Mouse (Mus musculus) limb, embryonic 14.5 days (tissue): ENCODE data around the gene 1700016H13Rik. TPM values are rescaled to one million over a fixed set of nuclear protein-coding genes. Genes with fewer than 3 reads are reported as not detected.

Experiments used
- ATAC-seq: fragments of 200-750 bp; cut with Nextera tagmentation; 2 replicates; pipeline ENCODE4 v1.8.0; 2017; ENCODE audit warnings: low read depth, moderate number of reproducible peaks, moderate TSS enrichment; ENCODE audit not compliant: low FRiP score
- DNase-seq: peaks from one replicate; pipeline ENCODE4 v3.0.0-alpha.2; 2015; ENCODE audit warnings: low spot score
- H3K27ac ChIP-seq: fragments of 300-500 bp; sonication (generic); replicated peaks from 2 replicates; pipeline ENCODE4 v1.5.1; 2014; ENCODE audit warnings: low read depth, mild to moderate bottlenecking, low read length, moderate library complexity, mixed read lengths
- H3K27me3 ChIP-seq: fragments of 300-500 bp; sonication (generic); 2 replicates; pipeline ENCODE4 v1.6.1; 2014; ENCODE audit warnings: low read length, mixed read lengths; ENCODE audit not compliant: control insufficient read depth, insufficient read depth
- H3K36me3 ChIP-seq: fragments of 300-500 bp; sonication (generic); 2 replicates; pipeline ENCODE4 v1.6.1; 2014; ENCODE audit warnings: mild to moderate bottlenecking, low read length, moderate library complexity, mixed read lengths; ENCODE audit not compliant: control insufficient read depth, insufficient read depth
- H3K4me1 ChIP-seq: fragments of 300-500 bp; sonication (generic); 2 replicates; pipeline ENCODE4 v1.6.1; 2014; ENCODE audit warnings: antibody characterized with exemption, low read length, mixed read lengths; ENCODE audit not compliant: control insufficient read depth, insufficient read depth
- H3K4me2 ChIP-seq: fragments of 300-500 bp; sonication (generic); replicated peaks from 2 replicates; pipeline ENCODE4 v1.6.1; 2014; ENCODE audit warnings: low read depth, mild to moderate bottlenecking, low read length, moderate library complexity; ENCODE audit not compliant: severe bottlenecking
- H3K4me3 ChIP-seq: fragments of 300-500 bp; sonication (generic); replicated peaks from 2 replicates; pipeline ENCODE4 v1.5.1; 2014; ENCODE audit warnings: low read length
- H3K9ac ChIP-seq: fragments of 300-500 bp; sonication (generic); 2 replicates; pipeline ENCODE4 v1.6.1; 2014; ENCODE audit warnings: mild to moderate bottlenecking, low read depth, low read length, moderate library complexity; ENCODE audit not compliant: severe bottlenecking
- H3K9me3 ChIP-seq: fragments of 300-500 bp; sonication (generic); 2 replicates; pipeline ENCODE4 v1.6.1; 2016; ENCODE audit warnings: low read length; ENCODE audit not compliant: control insufficient read depth
- POLR2A ChIP-seq: fragments of 200-500 bp; IDR thresholded peaks from 2 replicates; pipeline ENCODE4 v1.8.0; 2012; ENCODE audit warnings: inconsistent platforms, mild to moderate bottlenecking, moderate library complexity, borderline replicate concordance; ENCODE audit not compliant: insufficient read depth, insufficient read length; ENCODE audit errors: extremely low read depth
- WGBS: fragments of 180-500 bp; shearing (Covaris S2); extraction: QIAGEN DNeasy Blood & Tissue Kit; methylation state at CpG from one replicate; pipeline ENCODE4 v1.1.7; 2014; 5-methylcytosine and 5-hydroxymethylcytosine counted together
- polyA plus RNA-seq, 2 experiments: library from polyadenylated mRNA; depleted of rRNA in 1 of 2; stranded (reverse) in 1 of 2; unstranded in 1 of 2; fragments of >200 nt; fragmentation: Nextera tagmentation in 1 of 2; extraction: Ambion mirVana in 1 of 2; gene quantifications; 2 replicates each; pipeline versions ENCODE4 v1.2.1 to v1.2.3; 2012 to 2014

1700016H13Rik gene
- polyA plus RNA-seq, 2 experiments = 0.21 to 0.22 TPM

- 77% methylated on average over 11 of the region's 11 CpGs for WGBS
- H3K9me3 ChIP-seq = no peaks in the 10 kb centered on the region
- ATAC-seq = no peak
These were observed 52.5 kb downstream of the 1700016H13Rik start for GRCm38 (mm10) chr5:103603115-103603893.

DNA sequence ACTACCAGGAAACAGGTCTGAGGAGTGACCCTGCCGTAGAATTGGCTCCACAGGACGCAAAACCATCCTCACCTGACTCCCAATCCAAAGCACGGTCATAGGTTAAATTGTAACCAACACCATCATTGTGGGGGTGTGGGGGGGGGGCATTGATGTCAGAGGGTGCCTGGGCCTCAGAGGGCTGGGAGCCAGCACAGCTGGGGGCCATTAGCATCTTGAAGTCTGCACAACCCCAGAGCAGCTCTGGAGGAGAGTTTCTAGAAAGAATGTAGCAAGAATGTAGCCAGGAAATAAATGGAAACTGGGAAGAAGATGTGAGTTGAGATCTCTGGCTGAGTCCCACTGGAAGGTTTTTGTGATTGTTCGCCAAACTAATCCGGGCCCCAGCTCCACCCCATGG, 56.9 kb downstream of the 1700016H13Rik start:
- H3K4me2 ChIP-seq = no peak overlapping the region
- no peaks in the 10 kb centered on the region for H3K27me3 ChIP-seq
- DNase-seq (peak; percentile 23), ATAC-seq (no peak)
- H3K4me1 ChIP-seq = peaks cover 26% of the 10 kb centered on the region
- no peak overlapping the region for H3K4me3 ChIP-seq
- H3K9ac ChIP-seq = no peak overlapping the region
- H3K36me3 ChIP-seq = no peaks in the 10 kb centered on the region
- no peaks in the 10 kb centered on the region for H3K9me3 ChIP-seq
- WGBS = 62% methylated on average over 5 of the region's 5 CpGs
- H3K27ac ChIP-seq = no peak overlapping the region
- no peak for TF ChIP-seq POLR2A

More at GRCm38 (mm10) chr5:103603115-103603893, 52.5 kb downstream of the 1700016H13Rik start:
- TF ChIP-seq POLR2A = no peak
- Histone ChIP-seq H3K4me2 (no peak overlapping the region), H3K27ac (no peak overlapping the region), H3K4me3 (no peak overlapping the region), H3K27me3 (no peaks in the 10 kb centered on the region), H3K36me3 (no peaks in the 10 kb centered on the region), H3K9ac (no peak overlapping the region), H3K4me1 (peaks cover 15% of the 10 kb centered on the region)
- no peak for DNase-seq

DNA sequence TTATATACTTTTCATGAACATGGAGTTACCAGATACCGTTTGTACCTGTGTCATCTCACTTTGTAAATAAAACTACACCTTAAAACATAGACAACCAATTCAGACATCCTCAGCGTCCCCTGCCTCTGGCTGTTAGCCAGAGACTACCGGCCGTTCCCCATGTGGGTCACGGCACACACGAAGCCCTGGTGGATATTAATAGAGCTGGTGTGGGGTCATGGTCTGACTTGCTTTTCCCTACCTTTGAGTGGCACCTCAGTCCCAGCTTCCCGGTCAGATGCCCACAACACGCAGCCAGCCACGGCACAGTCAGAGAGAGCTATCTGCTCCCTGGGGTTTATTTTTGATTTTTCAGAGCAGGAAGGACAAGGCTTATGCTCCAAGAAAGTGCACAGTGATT, 57.5 kb downstream of the 1700016H13Rik start:
- no peak overlapping the region for H3K9ac ChIP-seq
- no peaks in the 10 kb centered on the region for H3K27me3 ChIP-seq
- WGBS = 69% methylated on average over 9 of the region's 9 CpGs
- no peak for DNase-seq
- no peaks in the 10 kb centered on the region for H3K9me3 ChIP-seq
- TF ChIP-seq POLR2A = no peak
- peaks cover 21% of the 10 kb centered on the region for H3K4me1 ChIP-seq
- no peak overlapping the region for H3K4me3 ChIP-seq
- no peak for ATAC-seq
- 0 out of 2 replicates have a peak, but pooled peaks cover 3% of the 10 kb centered on the region for H3K36me3 ChIP-seq
- H3K4me2 ChIP-seq = no peak overlapping the region
- no peak overlapping the region for H3K27ac ChIP-seq

Other genes with a start within 250 kb of the 1700016H13Rik start
- gene Ptpn13, start 230.8 kb downstream of the 1700016H13Rik start, polyA plus RNA-seq (2012; rRNA removed) = 22.2 and 25.8 TPM in 2 replicates
- 22.2 and 23.7 TPM in 2 replicates for gene Ptpn13, start 230.8 kb downstream of the 1700016H13Rik start, polyA plus RNA-seq (2014; fragmentation: Nextera tagmentation; extraction: Ambion mirVana)
- gene Slc10a6, start 26.6 kb downstream of the 1700016H13Rik start, polyA plus RNA-seq (2012; rRNA removed) = 0.45 and 0.47 TPM in 2 replicates
- 0.82 and 0.89 TPM in 2 replicates for gene Slc10a6, start 26.6 kb downstream of the 1700016H13Rik start, polyA plus RNA-seq (2014; fragmentation: Nextera tagmentation; extraction: Ambion mirVana)
- gene Aff1, start 36.4 kb upstream of the 1700016H13Rik start, polyA plus RNA-seq (2012; rRNA removed) = 3.6 and 3.9 TPM in 2 replicates
- 5.7 and 6.1 TPM in 2 replicates for gene Aff1, start 36.4 kb upstream of the 1700016H13Rik start, polyA plus RNA-seq (2014; fragmentation: Nextera tagmentation; extraction: Ambion mirVana)